30 mouse cellular contexts compared by ENCODE assay signal in the genomic region with DNA sequence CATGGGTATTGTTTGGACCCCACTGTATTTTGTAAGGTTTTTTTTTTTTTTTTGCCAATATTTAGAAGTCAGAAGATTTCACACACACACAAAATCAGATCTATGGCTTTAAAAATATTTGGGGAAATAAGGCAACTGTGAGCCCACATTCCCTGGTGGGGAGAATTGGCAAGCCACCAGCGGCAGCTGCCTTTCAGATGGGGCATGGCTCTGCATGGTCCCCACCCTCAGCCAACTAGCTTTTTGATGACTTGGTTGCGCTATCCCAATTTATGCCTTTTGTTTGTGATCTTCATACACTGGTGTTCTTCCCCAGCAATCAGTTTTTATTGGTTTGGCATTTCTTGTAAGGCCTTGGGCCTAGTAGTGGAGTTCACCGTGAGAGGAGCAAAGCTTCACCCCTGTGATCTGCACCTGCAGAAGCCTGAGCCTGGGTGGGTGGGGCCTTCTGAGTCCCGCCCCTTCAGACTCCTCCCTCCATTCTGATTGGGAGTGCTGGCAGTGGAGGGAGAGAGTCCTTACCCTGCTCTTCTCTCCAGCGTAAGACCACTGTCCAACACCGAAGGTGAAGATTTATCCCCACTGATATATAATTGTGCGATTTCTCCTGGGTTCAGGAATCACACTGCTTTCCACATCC. TPM values are rescaled to one million over a fixed set of nuclear protein-coding genes. Genes with fewer than 3 reads are reported as not detected.
DNase-seq lines count a peak whose midpoint lies in the region; ATAC-seq lines count a peak whose summit lies in the region.
"Had no signal": no experiment of that assay in that cellular context is flagged by ENCODE, and none has a peak within 500 bp of the region (broad histone marks: within the 10 kb centered on the region; RNA-seq: fewer than 3 reads in every experiment).

No protein-coding gene starts in this region.

- H3K4me3 ChIP-seq in hindbrain, embryonic 10.5 days: no peak overlapping the region
- no peak overlapping the region for H3K4me3 ChIP-seq in hindbrain, embryonic 11.5 days (ENCODE audit: low read depth, low read length)
- H3K4me3 ChIP-seq: embryonic facial prominence, embryonic 10.5 days; gastrocnemius, adult 2 months; heart, embryonic 10.5 days; intestine, embryonic 15.5 days; layer of hippocampus, adult 2 months; limb, embryonic 13.5 days; liver, embryonic 12.5 days; megakaryocyte, embryonic 14.5 days; midbrain, embryonic 13.5 days had no signal

- no peaks in the 10 kb centered on the region for H3K9me3 ChIP-seq in hindbrain, embryonic 10.5 days
- H3K9me3 ChIP-seq in hindbrain, embryonic 11.5 days (ENCODE audit: control insufficient read depth, low read length): no peaks in the 10 kb centered on the region
- H3K9me3 ChIP-seq: embryonic facial prominence, embryonic 10.5 days; heart, embryonic 10.5 days; intestine, embryonic 15.5 days; limb, embryonic 13.5 days; liver, embryonic 12.5 days; megakaryocyte, embryonic 14.5 days; midbrain, embryonic 13.5 days had no signal

- H3K9ac ChIP-seq in hindbrain, embryonic 11.5 days (ENCODE audit: low read depth, low read length): no peak overlapping the region
- H3K9ac ChIP-seq: intestine, embryonic 15.5 days; limb, embryonic 13.5 days; liver, embryonic 12.5 days; midbrain, embryonic 13.5 days had no signal

- H3K36me3 ChIP-seq in hindbrain, embryonic 10.5 days: no peaks in the 10 kb centered on the region
- H3K36me3 ChIP-seq in hindbrain, embryonic 11.5 days (ENCODE audit: control insufficient read depth, insufficient read depth, low read length): no peaks in the 10 kb centered on the region
- H3K36me3 ChIP-seq: embryonic facial prominence, embryonic 10.5 days; heart, embryonic 10.5 days; intestine, embryonic 15.5 days; limb, embryonic 13.5 days; liver, embryonic 12.5 days; midbrain, embryonic 13.5 days had no signal

- H3K4me1 ChIP-seq in hindbrain, embryonic 10.5 days (replicated peaks): peaks cover 37% of the 10 kb centered on the region
- H3K4me1 ChIP-seq in hindbrain, embryonic 11.5 days (replicated peaks; ENCODE audit: control insufficient read depth, insufficient read depth, low read length): 0 out of 2 replicates have a peak, but pooled peaks cover 3% of the 10 kb centered on the region
- H3K4me1 ChIP-seq: liver, embryonic 12.5 days; megakaryocyte, embryonic 14.5 days had no signal

- no peak for DNase-seq in hindbrain, embryonic 10.5 days (ENCODE audit: low spot score)
- no peak for DNase-seq in hindbrain, embryonic 11.5 days (ENCODE audit: low spot score)
- DNase-seq in R1 (ENCODE audit: low read depth, low spot score): peak; percentile 86
- peak; percentile 14 for DNase-seq in naive thymus-derived CD4-positive, alpha-beta T cell, adult 2 months (ENCODE audit: low read depth)
- peak; percentile 38 to 64 for DNase-seq in thymus, postnatal 36 days
- DNase-seq in embryo, embryonic 11 days: no peak
- no peak for DNase-seq in urinary bladder, postnatal 14 days (ENCODE audit: low spot score)
- DNase-seq: adrenal gland, adult 2 months; cerebellum, adult 8-10 months; gastrocnemius, adult 2 months; kidney, adult 9 months; kidney, postnatal 14 days; layer of hippocampus, postnatal 36 days; lung, adult 18-20 months; lung, postnatal 14 days; right cerebral cortex, postnatal 14 days; spleen, adult 18-20 months had no signal

- no peak overlapping the region for H3K4me2 ChIP-seq in hindbrain, embryonic 11.5 days (replicated peaks; ENCODE audit: low read depth, low read length)
- H3K4me2 ChIP-seq: intestine, embryonic 15.5 days; limb, embryonic 13.5 days; liver, embryonic 12.5 days; midbrain, embryonic 13.5 days had no signal

- no peak for ATAC-seq in hindbrain, embryonic 11.5 days (ENCODE audit: low FRiP score)
- ATAC-seq: hindbrain, embryonic 16.5 days; intestine, embryonic 15.5 days; liver, embryonic 12.5 days; midbrain, embryonic 13.5 days had no signal

- peak overlapping the region; percentile 3; the same call in 1 of the 2 replicates for H3K27ac ChIP-seq in hindbrain, embryonic 10.5 days
- H3K27ac ChIP-seq in hindbrain, embryonic 11.5 days (ENCODE audit: low read depth, low read length): no peak overlapping the region
- H3K27ac ChIP-seq: embryonic facial prominence, embryonic 10.5 days; heart, embryonic 10.5 days; intestine, embryonic 15.5 days; layer of hippocampus, adult 2 months; limb, embryonic 13.5 days; liver, embryonic 12.5 days; midbrain, embryonic 13.5 days had no signal

- peaks cover 12% of the 10 kb centered on the region for H3K27me3 ChIP-seq in hindbrain, embryonic 10.5 days (ENCODE audit: insufficient read depth, poor library complexity, severe bottlenecking)
- no peaks in the 10 kb centered on the region for H3K27me3 ChIP-seq in hindbrain, embryonic 11.5 days (ENCODE audit: control insufficient read depth, insufficient read depth, low read length)
- H3K27me3 ChIP-seq: intestine, embryonic 15.5 days; limb, embryonic 13.5 days; liver, embryonic 12.5 days had no signal

- WGBS in hindbrain, embryonic 10.5 days: 73% methylated on average over 7 of the region's 7 CpGs
- WGBS in hindbrain, embryonic 11.5 days: 79% methylated on average over 7 of the region's 7 CpGs

RNA-seq across cellular contexts. Expression of a gene that starts 23.4 kb away (rescaled TPM):
- 10.6 and 11.5 TPM in 2 replicates for polyA plus RNA-seq in hindbrain, embryonic 10.5 days (2016; fragmentation: Nextera tagmentation; extraction: Ambion mirVana)
- polyA plus RNA-seq in hindbrain, embryonic 11.5 days (2014; fragmentation: Nextera tagmentation; extraction: Ambion mirVana): 12.4 and 13.3 TPM in 2 replicates

RNA-seq across cellular contexts. Expression of a gene that starts 24.8 kb away (rescaled TPM):
- polyA plus RNA-seq in hindbrain, embryonic 10.5 days (2016; fragmentation: Nextera tagmentation; extraction: Ambion mirVana): not detected in 2 replicates
- polyA plus RNA-seq in hindbrain, embryonic 11.5 days (2014; fragmentation: Nextera tagmentation; extraction: Ambion mirVana): not detected in 2 replicates
- polyA plus RNA-seq: adrenal gland, adult 2 months; embryonic facial prominence, embryonic 10.5 days; forebrain, embryonic 11.5 days; heart, embryonic 10.5 days; heart, embryonic 16.5 days; hindbrain, embryonic 16.5 days; intestine, embryonic 15.5 days; limb, embryonic 13.5 days; liver, embryonic 12.5 days; midbrain, embryonic 13.5 days; neural tube, embryonic 11.5 days; testis, adult 2 months had no signal

Comparison
In these comparisons a context has a peak if more than half of its experiments do, and no peak if none do; other contexts are left out.
1. DNase-seq: peak in R1 (single experiment), naive thymus-derived CD4-positive, alpha-beta T cell, adult 2 months (single experiment) and thymus, postnatal 36 days (2 of 2); none in hindbrain, embryonic 10.5 days (single experiment), hindbrain, embryonic 11.5 days (single experiment), embryo, embryonic 11 days (single experiment) and urinary bladder, postnatal 14 days (single experiment).